Mouse (Mus musculus) CH12.LX (cell line): ENCODE measurements around the gene Pitpnm2. TPM values are rescaled to one million over a fixed set of nuclear protein-coding genes. Genes with fewer than 3 reads are reported as not detected.

Source experiments
- DNase-seq: peaks from one replicate; pipeline ENCODE4 v3.0.0-alpha.2; 2013; ENCODE audit errors: extremely low read depth
- H3K27ac ChIP-seq: 2 replicates; pipeline ENCODE4 v1.5.1; 2012; ENCODE audit warnings: low read depth, mild to moderate bottlenecking, control low read depth, moderate library complexity; ENCODE audit not compliant: insufficient read depth
- H3K27me3 ChIP-seq: replicated peaks from 2 replicates; pipeline ENCODE3; 2012; ENCODE audit warnings: inconsistent platforms
- H3K36me3 ChIP-seq, 2 experiments: replicated peaks in 1 of 2; 2 replicates each; pipeline versions ENCODE3 to v1.6.1; 2012; ENCODE audit warnings: inconsistent platforms in 1 of 2, low read length in 1 of 2, mild to moderate bottlenecking in 1 of 2, mixed read lengths in 1 of 2, moderate library complexity in 1 of 2; ENCODE audit not compliant: control insufficient read depth in 1 of 2, insufficient read depth in 1 of 2
- H3K4me1 ChIP-seq, 2 experiments: 2 replicates each; pipeline ENCODE4 v1.6.1; 2012; ENCODE audit warnings: inconsistent platforms in 1 of 2, moderate library complexity in 1 of 2; ENCODE audit not compliant: insufficient read depth in 2 of 2, control insufficient read depth in 1 of 2
- H3K4me2 ChIP-seq: 2 replicates; pipeline ENCODE4 v1.6.1; 2012; ENCODE audit warnings: low read depth, mild to moderate bottlenecking, control low read depth; ENCODE audit not compliant: poor library complexity, insufficient read depth, severe bottlenecking
- H3K4me3 ChIP-seq, 3 experiments: fragments of 150-350 bp in 1 of 3; sonication (generic) in 1 of 3; replicated peaks in 1 of 3; 2 replicates each; pipeline versions ENCODE3 to v1.5.1; 2011 to 2012; ENCODE audit warnings: low read depth in 2 of 3, low read length in 2 of 3, mild to moderate bottlenecking in 2 of 3, moderate library complexity in 2 of 3, control low read depth in 1 of 3, improper control_type of control experiment in 1 of 3, inconsistent platforms in 1 of 3, mixed read lengths in 1 of 3; ENCODE audit not compliant: poor library complexity in 1 of 3
- H3K79me2 ChIP-seq: replicated peaks from 2 replicates; pipeline ENCODE4 v1.6.1; 2012; ENCODE audit warnings: mild to moderate bottlenecking, moderate library complexity; ENCODE audit not compliant: control insufficient read depth, poor library complexity, insufficient read depth, severe bottlenecking; ENCODE audit errors: extremely low read depth
- H3K9ac ChIP-seq: 2 replicates; pipeline ENCODE4 v1.6.1; 2012; ENCODE audit warnings: low read depth, mild to moderate bottlenecking, control low read depth, moderate library complexity; ENCODE audit not compliant: insufficient read depth
- H3K9me3 ChIP-seq: replicated peaks from 2 replicates; pipeline ENCODE3; 2012; ENCODE audit warnings: low read length, inconsistent platforms, mixed read lengths
- CHD1 ChIP-seq: IDR thresholded peaks from 2 replicates; pipeline ENCODE4 v1.6.1; 2012; ENCODE audit warnings: low read depth, low read length, improper control_type of control experiment, inconsistent platforms
- CHD2 ChIP-seq: IDR thresholded peaks from 2 replicates; pipeline ENCODE4 v1.6.1; 2011; ENCODE audit warnings: low read length, improper control_type of control experiment
- E2F4 ChIP-seq: IDR thresholded peaks from 2 replicates; pipeline ENCODE4 v1.6.1; 2011; ENCODE audit warnings: low read depth, low read length, improper control_type of control experiment; ENCODE audit not compliant: insufficient replicate concordance
- ELF1 ChIP-seq: IDR thresholded peaks from 2 replicates; pipeline ENCODE4 v1.6.1; 2014; ENCODE audit warnings: low read depth, mild to moderate bottlenecking, inconsistent platforms, low read length, improper control_type of control experiment
- EP300 ChIP-seq: IDR thresholded peaks from 2 replicates; pipeline ENCODE4 v1.6.1; 2011; ENCODE audit warnings: low read length, improper control_type of control experiment
- ETS1 ChIP-seq: conservative IDR thresholded peaks from 2 replicates; pipeline ENCODE4 v1.6.1; 2012; ENCODE audit warnings: low read depth, mild to moderate bottlenecking, inconsistent platforms, low read length, improper control_type of control experiment, moderate library complexity
- GABPA ChIP-seq: IDR thresholded peaks from 2 replicates; pipeline ENCODE4 v1.6.1; 2012; ENCODE audit warnings: low read depth, low read length, improper control_type of control experiment, inconsistent platforms; ENCODE audit not compliant: insufficient replicate concordance
- HCFC1 ChIP-seq: IDR thresholded peaks from 2 replicates; pipeline ENCODE4 v1.6.1; 2012; ENCODE audit warnings: low read depth, mild to moderate bottlenecking, inconsistent platforms, low read length, improper control_type of control experiment
- IRF4 ChIP-seq: IDR thresholded peaks from 2 replicates; pipeline ENCODE4 v1.6.1; 2014; ENCODE audit warnings: low read depth, mild to moderate bottlenecking, inconsistent platforms, low read length, improper control_type of control experiment
- JUN ChIP-seq: IDR thresholded peaks from 2 replicates; pipeline ENCODE4 v1.6.1; 2011; ENCODE audit warnings: low read depth, mild to moderate bottlenecking, low read length, improper control_type of control experiment, moderate library complexity; ENCODE audit not compliant: insufficient read depth
- MAZ ChIP-seq: IDR thresholded peaks from 2 replicates; pipeline ENCODE4 v1.6.1; 2012; ENCODE audit warnings: low read depth, mild to moderate bottlenecking, inconsistent platforms, low read length, improper control_type of control experiment, moderate library complexity
- MEF2A ChIP-seq: IDR thresholded peaks from 2 replicates; pipeline ENCODE4 v1.6.1; 2014; ENCODE audit warnings: low read depth, mild to moderate bottlenecking, inconsistent platforms, low read length, improper control_type of control experiment, borderline replicate concordance
- MYC ChIP-seq: IDR thresholded peaks from 2 replicates; pipeline ENCODE4 v1.6.1; 2011; ENCODE audit warnings: low read depth, mild to moderate bottlenecking, improper control_type of control experiment, low read length
- NELFE ChIP-seq: IDR thresholded peaks from 2 replicates; pipeline ENCODE4 v1.6.1; 2011; ENCODE audit warnings: low read depth, low read length, improper control_type of control experiment
- PAX5 ChIP-seq: IDR thresholded peaks from 2 replicates; pipeline ENCODE4 v1.6.1; 2012; ENCODE audit warnings: low read length, inconsistent platforms, mixed read lengths
- POLR2A ChIP-seq: IDR thresholded peaks from 2 replicates; pipeline ENCODE4 v1.6.1; 2011; ENCODE audit warnings: low read depth, mild to moderate bottlenecking, improper control_type of control experiment, low read length
- POLR2AphosphoS2 ChIP-seq: IDR thresholded peaks from 2 replicates; pipeline ENCODE4 v1.6.1; 2011; ENCODE audit warnings: low read depth, low read length, improper control_type of control experiment
- RAD21 ChIP-seq: IDR thresholded peaks from 2 replicates; pipeline ENCODE4 v1.6.1; 2011; ENCODE audit warnings: low read depth, mild to moderate bottlenecking, low read length, improper control_type of control experiment, moderate library complexity
- RCOR1 ChIP-seq: conservative IDR thresholded peaks from 2 replicates; pipeline ENCODE4 v1.6.1; 2012; ENCODE audit warnings: low read depth, mild to moderate bottlenecking, inconsistent platforms, low read length, improper control_type of control experiment
- SIN3A ChIP-seq: IDR thresholded peaks from 2 replicates; pipeline ENCODE4 v1.6.1; 2012; ENCODE audit warnings: low read length, improper control_type of control experiment, inconsistent platforms
- TBP ChIP-seq: conservative IDR thresholded peaks from 2 replicates; pipeline ENCODE4 v1.6.1; 2011; ENCODE audit warnings: low read depth, low read length, improper control_type of control experiment
- TCF12 ChIP-seq: IDR thresholded peaks from 2 replicates; pipeline ENCODE4 v1.6.1; 2014; ENCODE audit warnings: low read depth, mild to moderate bottlenecking, inconsistent platforms, low read length, improper control_type of control experiment
- USF1 ChIP-seq: IDR thresholded peaks from 2 replicates; pipeline ENCODE4 v1.6.1; 2014; ENCODE audit warnings: low read depth, mild to moderate bottlenecking, inconsistent platforms, low read length, improper control_type of control experiment
- USF2 ChIP-seq: conservative IDR thresholded peaks from 2 replicates; pipeline ENCODE4 v1.6.1; 2011; ENCODE audit warnings: low read depth, low read length, improper control_type of control experiment
- ZC3H11A ChIP-seq: IDR thresholded peaks from 2 replicates; pipeline ENCODE4 v1.6.1; 2012; ENCODE audit warnings: low read depth, mild to moderate bottlenecking, inconsistent platforms, low read length, improper control_type of control experiment
- ZKSCAN1 ChIP-seq: IDR thresholded peaks from 2 replicates; pipeline ENCODE4 v1.6.1; 2012; ENCODE audit warnings: low read depth, inconsistent platforms, low read length, improper control_type of control experiment, borderline replicate concordance
- ZNF384 ChIP-seq: IDR thresholded peaks from 2 replicates; pipeline ENCODE4 v1.6.1; 2012; ENCODE audit warnings: low read depth, low read length, improper control_type of control experiment, inconsistent platforms
- dilution Hi-C: fragments of 300-500 bp; cut with MboI; formaldehyde crosslinking; loops from 2 replicates; pipeline ENCODE4 v1.14.3; 2020; ENCODE audit warnings: low sequenced_read_pairs; ENCODE audit not compliant: extremely low pct_unique_long_range_greater_than_20kb, extremely low pct_ligation_motif_present
- in situ Hi-C: fragments of 300-500 bp; cut with MboI; formaldehyde crosslinking; loops from 3 replicates; pipeline ENCODE4 v1.14.3; 2019; ENCODE audit warnings: low sequenced_read_pairs, low pct_ligation_motif_present, low pct_unique_long_range_greater_than_20kb, mixed read lengths
- polyA plus RNA-seq: library from polyadenylated mRNA; unstranded; fragments of >175 nt; gene quantifications from 2 replicates; pipeline ENCODE4 v1.2.1, GENCODE M21; 2012; ENCODE audit warnings: low read depth; ENCODE audit not compliant: insufficient read length
- total RNA-seq, 2 experiments: library from RNA; depleted of rRNA; stranded (reverse); fragments of 300-350 nt in 1 of 2; fragments of >200 nt in 1 of 2; gene quantifications; 2 replicates each; pipeline ENCODE4 v1.2.3; 2012 to 2014

Gene Pitpnm2
- total and polyA plus RNA-seq, 3 experiments, result 1.0 to 11.9 (median 5.3) TPM

DNA sequence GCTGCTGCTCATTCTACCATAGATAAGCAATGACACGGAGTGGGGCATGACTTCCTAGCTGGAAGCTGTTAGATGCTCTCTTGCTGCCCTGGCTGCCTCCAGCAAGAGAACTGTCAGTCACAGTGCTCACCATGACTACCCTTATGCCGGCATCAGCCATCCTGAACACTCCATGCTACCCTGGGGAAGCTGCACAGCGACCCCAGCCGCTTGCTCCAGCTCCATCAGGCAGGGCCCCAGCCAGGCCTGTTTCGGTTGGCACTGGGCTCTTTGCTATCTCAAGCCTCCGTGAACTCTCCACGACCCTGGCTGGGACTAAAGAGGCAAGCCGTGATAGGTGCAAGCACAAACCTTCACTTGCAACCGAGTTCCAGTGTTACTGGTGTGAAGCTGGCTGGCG lies 87.7 kb downstream of the Pitpnm2 start:
- Histone ChIP-seq H3K4me3 (no peak overlapping the region), H3K9me3 (no peaks in the 10 kb centered on the region), H3K27me3 (no peaks in the 10 kb centered on the region), H3K36me3 (peaks cover 0 to 4% of the 10 kb centered on the region in 2 experiments)
- dilution Hi-C loops, result no loop called here
- TF ChIP-seq JUN (no peak), USF1 (no peak), RCOR1 (no peak), ZC3H11A (no peak), HCFC1 (no peak), POLR2AphosphoS2 (no peak), CHD1 (no peak), GABPA (no peak), TCF12 (no peak), IRF4 (no peak), ELF1 (no peak), POLR2A (no peak), RAD21 (no peak), EP300 (no peak), MYC (no peak), ZNF384 (no peak), NELFE (no peak)
- TF ChIP-seq, all 38 proteins: peak for 0
- Histone ChIP-seq H3K4me1 (no peaks in the 10 kb centered on the region; a peak in 2 of 4 replicates), H3K4me2 (no peak overlapping the region), H3K27ac (no peak overlapping the region), H3K9ac (no peak overlapping the region), H3K79me2 (no peaks in the 10 kb centered on the region)
- in situ Hi-C loops, result loop anchor here (5.0 kb wide), 1 partner anchor 115 kb away; no protein-coding TSS in a partner anchor
- no peak for DNase-seq

DNA sequence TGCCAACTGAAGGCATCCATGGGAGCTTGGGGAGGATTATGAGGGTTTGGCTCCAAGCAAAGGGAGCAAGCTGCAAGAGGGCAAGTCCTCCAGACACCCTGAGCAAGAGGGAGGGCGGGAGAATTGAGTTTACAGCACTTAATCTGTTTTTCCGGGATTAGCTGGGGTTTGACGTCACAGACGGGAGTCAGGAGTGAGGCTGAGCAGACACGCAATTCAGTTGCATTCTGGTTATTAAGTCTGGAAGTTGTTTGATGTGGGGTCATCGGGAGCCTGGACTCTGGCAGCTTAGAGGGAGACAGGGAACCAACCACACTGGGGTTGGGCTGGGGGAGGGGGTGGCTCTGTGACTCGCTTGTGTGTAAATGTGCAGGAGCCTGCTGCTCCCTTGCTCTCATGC lies 90.1 kb downstream of the Pitpnm2 start:
- peaks cover 0 to 4% of the 10 kb centered on the region in 2 experiments for H3K36me3 ChIP-seq
- dilution Hi-C loops, result no loop called here
- no peaks in the 10 kb centered on the region for H3K9me3 ChIP-seq
- H3K9ac ChIP-seq, result no peak overlapping the region
- H3K27ac ChIP-seq, result no peak overlapping the region
- no peak for DNase-seq
- H3K79me2 ChIP-seq, result no peaks in the 10 kb centered on the region
- H3K4me3 ChIP-seq, result no peak overlapping the region
- H3K4me1 ChIP-seq, result no peaks in the 10 kb centered on the region
- no peak for TF ChIP-seq ZKSCAN1
- TF ChIP-seq CHD2, result no peak
- TF ChIP-seq USF1, result no peak
- TF ChIP-seq CHD1, result no peak
- TF ChIP-seq ELF1, result no peak
- TF ChIP-seq PAX5, result no peak
- no peak for TF ChIP-seq ETS1
- no peak for TF ChIP-seq SIN3A
- TF ChIP-seq MAZ, result no peak
- TF ChIP-seq NELFE, result no peak
- no peak for TF ChIP-seq GABPA
- TF ChIP-seq TBP, result no peak
- TF ChIP-seq HCFC1, result no peak
- TF ChIP-seq RAD21, result no peak
- TF ChIP-seq USF2, result no peak
- TF ChIP-seq E2F4, result no peak
- TF ChIP-seq MEF2A, result no peak
- in situ Hi-C loops, result no loop called here
- H3K27me3 ChIP-seq, result no peaks in the 10 kb centered on the region
- no peak overlapping the region for H3K4me2 ChIP-seq
